Mouse (Mus musculus) intestine, embryonic 14.5 days (tissue): ENCODE data around the gene Lpar5. TPM values are rescaled to one million over a fixed set of nuclear protein-coding genes. Genes with fewer than 3 reads are reported as not detected.

Experiments used
- ATAC-seq: fragments of 200-750 bp; cut with Nextera tagmentation; replicated peaks from 2 replicates; pipeline ENCODE4 v1.8.0; 2017; ENCODE audit warnings: low read depth, moderate number of reproducible peaks, moderate TSS enrichment, moderate library complexity; ENCODE audit not compliant: low FRiP score, low TSS enrichment
- DNase-seq: peaks from one replicate; pipeline ENCODE4 v3.0.0-alpha.2; 2018; ENCODE audit warnings: low spot score
- H3K27ac ChIP-seq: fragments of 300-500 bp; sonication (generic); 2 replicates; pipeline ENCODE4 v1.5.1; 2014; ENCODE audit warnings: low read depth, mild to moderate bottlenecking, control low read depth
- H3K27me3 ChIP-seq: fragments of 300-500 bp; sonication (generic); replicated peaks from 2 replicates; pipeline ENCODE4 v1.6.1; 2014; ENCODE audit warnings: low read length, control low read depth; ENCODE audit not compliant: control insufficient read depth, insufficient read depth
- H3K36me3 ChIP-seq: fragments of 300-500 bp; sonication (generic); 2 replicates; pipeline ENCODE4 v1.6.1; 2014; ENCODE audit warnings: low read length, control low read depth; ENCODE audit not compliant: control insufficient read depth, insufficient read depth
- H3K4me1 ChIP-seq: fragments of 300-500 bp; sonication (generic); replicated peaks from 2 replicates; pipeline ENCODE4 v1.6.1; 2014; ENCODE audit warnings: low read length, control low read depth, mixed read lengths; ENCODE audit not compliant: control insufficient read depth, insufficient read depth
- H3K4me2 ChIP-seq: fragments of 300-500 bp; sonication (generic); 2 replicates; pipeline ENCODE4 v1.6.1; 2014; ENCODE audit warnings: low read length
- H3K4me3 ChIP-seq: fragments of 300-500 bp; sonication (generic); 2 replicates; pipeline ENCODE4 v1.5.1; 2014; ENCODE audit warnings: low read depth, low read length, control low read depth, mixed read lengths
- H3K9ac ChIP-seq: fragments of 300-500 bp; sonication (generic); 2 replicates; pipeline ENCODE4 v1.6.1; 2014; ENCODE audit warnings: mild to moderate bottlenecking, low read length
- H3K9me3 ChIP-seq: fragments of 300-500 bp; sonication (generic); 2 replicates; pipeline ENCODE4 v1.6.1; 2016; ENCODE audit warnings: low read length, control low read depth; ENCODE audit not compliant: control insufficient read depth
- WGBS: fragments of 180-500 bp; shearing (Covaris S2); extraction: QIAGEN DNeasy Blood & Tissue Kit; methylation state at CpG from one replicate; pipeline ENCODE4 v1.1.7; 2014; 5-methylcytosine and 5-hydroxymethylcytosine counted together
- polyA plus RNA-seq: library from polyadenylated mRNA; unstranded; fragments of >200 nt; fragmentation: Nextera tagmentation; extraction: Ambion mirVana; gene quantifications from 2 replicates; pipeline ENCODE4 v1.2.1, GENCODE M21; 2014

Lpar5 gene
- polyA plus RNA-seq, 1 experiment from 2014 or later = 3.0 TPM

DNA sequence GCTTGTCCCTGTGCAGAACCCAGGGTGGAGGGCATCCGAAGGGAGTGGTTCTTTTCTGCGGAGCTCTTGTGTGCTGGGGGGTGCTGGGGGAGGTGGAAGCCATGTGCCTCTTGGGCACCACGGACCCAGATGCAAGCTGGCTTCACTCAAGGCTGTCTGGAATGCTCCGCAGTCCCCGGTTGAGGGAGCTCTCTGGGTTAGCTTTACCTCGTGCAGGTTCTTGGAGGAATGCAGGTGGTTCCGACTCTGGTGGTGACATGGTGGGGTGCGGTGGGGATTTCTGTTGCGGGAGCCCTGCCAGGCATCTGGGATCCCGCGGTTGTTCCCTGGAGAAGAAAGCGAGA is 29.6 kb downstream of the Lpar5 start:
- Histone ChIP-seq H3K4me3 (peak overlapping the region; percentile 80), H3K27me3 (no peaks in the 10 kb centered on the region), H3K4me2 (peak overlapping the region; percentile 95), H3K9ac (peak overlapping the region; percentile 77), H3K9me3 (no peaks in the 10 kb centered on the region), H3K27ac (peak overlapping the region; percentile 92; the same call in 1 of the 2 replicates), H3K36me3 (peaks cover 46% of the 10 kb centered on the region), H3K4me1 (peaks cover 27% of the 10 kb centered on the region)
- WGBS = under 1% methylated on average over 12 of the region's 12 CpGs
- no peak for DNase-seq
- ATAC-seq = peak; percentile 4; the same call in 1 of the 2 replicates

DNA sequence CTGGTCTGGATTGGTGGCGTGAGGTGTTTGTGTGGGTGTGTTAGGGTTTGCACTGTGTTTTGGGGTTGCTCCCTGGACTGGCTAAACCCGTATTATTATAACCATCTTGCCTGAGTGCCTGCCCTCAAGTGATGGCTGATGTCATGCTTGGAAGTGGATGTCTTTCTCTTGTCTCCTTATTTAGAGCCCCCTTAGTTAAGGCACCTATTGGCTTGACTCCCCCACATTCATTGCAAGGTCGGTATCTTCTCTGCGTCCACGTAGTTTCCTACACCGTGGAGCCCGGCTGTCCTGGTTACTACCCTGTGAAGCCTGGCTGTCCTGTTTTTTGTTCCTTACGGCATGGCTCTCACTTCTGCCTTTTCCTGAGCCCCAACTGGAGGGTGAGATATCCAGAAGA is 30.2 kb downstream of the Lpar5 start:
- peaks cover 53% of the 10 kb centered on the region for H3K36me3 ChIP-seq
- WGBS = 46% methylated on average over 8 of the region's 8 CpGs
- H3K9ac ChIP-seq = peak overlapping the region; percentile 77
- no peaks in the 10 kb centered on the region for H3K9me3 ChIP-seq
- no peaks in the 10 kb centered on the region for H3K27me3 ChIP-seq
- no peak overlapping the region for H3K27ac ChIP-seq
- DNase-seq (no peak), ATAC-seq (no peak)
- peaks cover 27% of the 10 kb centered on the region for H3K4me1 ChIP-seq
- H3K4me2 ChIP-seq = peak overlapping the region; percentile 95
- peak overlapping the region; percentile 80 for H3K4me3 ChIP-seq

DNA sequence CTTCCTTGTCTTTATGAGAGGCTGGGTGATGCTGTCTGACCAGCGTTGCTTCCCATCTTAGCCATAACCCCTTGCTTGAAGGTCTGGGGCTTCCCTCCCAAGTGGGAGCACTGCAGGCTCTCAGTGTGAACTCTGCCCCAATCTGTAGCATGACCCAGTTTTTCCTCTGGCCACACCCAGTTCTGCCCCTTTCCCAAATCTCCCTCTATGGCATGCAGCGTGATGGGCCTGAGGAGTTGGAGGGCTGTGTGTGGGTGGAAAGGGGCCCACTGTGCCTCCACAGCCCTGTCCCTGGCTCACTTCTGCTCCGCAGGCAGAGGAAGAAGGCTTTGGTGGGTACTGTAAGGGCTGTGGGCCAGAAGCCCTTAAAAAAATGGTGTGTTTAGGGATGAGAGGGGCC is 30.8 kb downstream of the Lpar5 start:
- no peak for DNase-seq
- no peak overlapping the region for H3K27ac ChIP-seq
- peak overlapping the region; percentile 80 for H3K4me3 ChIP-seq
- ATAC-seq = no peak
- H3K27me3 ChIP-seq = no peaks in the 10 kb centered on the region
- H3K4me1 ChIP-seq = peaks cover 27% of the 10 kb centered on the region
- 52% methylated on average over 3 of the region's 3 CpGs for WGBS
- H3K9ac ChIP-seq = peak overlapping the region; percentile 77
- H3K9me3 ChIP-seq = no peaks in the 10 kb centered on the region
- H3K4me2 ChIP-seq = peak overlapping the region; percentile 95
- peaks cover 58% of the 10 kb centered on the region for H3K36me3 ChIP-seq

DNA sequence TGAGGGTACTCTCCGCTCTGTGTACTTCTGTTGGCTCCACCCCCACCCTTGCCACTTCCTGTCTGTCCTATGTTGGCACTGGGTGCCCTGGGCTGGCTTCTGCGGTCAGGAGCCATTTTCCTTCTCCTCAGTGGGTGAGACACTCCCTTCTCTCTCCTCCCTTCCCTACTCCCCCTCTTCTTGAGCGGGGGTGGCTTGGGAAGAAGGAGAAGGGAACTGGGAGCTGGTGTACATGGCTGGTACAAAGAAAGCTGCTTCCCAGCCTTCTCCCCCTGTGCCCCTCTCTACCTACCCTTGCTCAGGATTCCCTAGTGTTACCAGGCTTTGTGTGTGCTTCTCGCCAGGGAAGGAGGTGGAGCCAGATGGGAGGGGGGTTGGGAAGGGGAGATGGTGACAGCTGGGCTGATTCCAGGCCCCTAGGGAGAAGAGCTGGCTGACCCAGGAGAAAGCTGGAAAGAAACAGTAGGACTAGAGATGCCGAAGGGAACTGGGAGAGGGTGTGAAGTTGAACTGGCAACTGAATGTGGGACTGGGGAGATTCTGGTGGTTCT is 31.8 kb downstream of the Lpar5 start:
- H3K27ac ChIP-seq = no peak overlapping the region
- H3K27me3 ChIP-seq = no peaks in the 10 kb centered on the region
- H3K9me3 ChIP-seq = no peaks in the 10 kb centered on the region
- WGBS = 40% methylated on average over 5 of the region's 5 CpGs
- no peak overlapping the region for H3K9ac ChIP-seq
- peaks cover 68% of the 10 kb centered on the region for H3K36me3 ChIP-seq
- ATAC-seq = no peak
- H3K4me1 ChIP-seq = peaks cover 27% of the 10 kb centered on the region
- DNase-seq = no peak
- peak overlapping the region; percentile 11; the same call in 1 of the 2 replicates for H3K4me3 ChIP-seq
- peak overlapping the region; percentile 95 for H3K4me2 ChIP-seq

DNA sequence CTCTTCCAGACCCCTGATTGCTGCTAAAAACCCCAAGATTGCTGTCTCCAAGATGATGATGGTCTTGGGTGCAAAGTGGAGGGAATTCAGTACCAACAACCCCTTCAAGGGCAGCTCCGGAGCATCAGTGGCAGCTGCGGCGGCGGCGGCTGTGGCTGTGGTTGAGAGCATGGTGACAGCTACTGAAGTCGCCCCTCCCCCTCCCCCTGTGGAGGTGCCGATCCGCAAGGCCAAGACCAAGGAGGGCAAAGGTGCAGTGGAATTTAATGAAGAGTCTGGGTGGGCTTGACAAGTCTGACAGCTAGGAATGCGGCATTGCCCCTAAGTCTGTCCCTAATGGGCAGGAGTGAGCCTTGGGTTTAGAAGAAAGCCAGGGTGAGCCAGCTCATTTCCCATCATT is 33.7 kb downstream of the Lpar5 start:
- Histone ChIP-seq H3K4me2 (no peak overlapping the region), H3K36me3 (peaks cover 86% of the 10 kb centered on the region), H3K27ac (no peak overlapping the region), H3K9ac (no peak overlapping the region), H3K9me3 (no peaks in the 10 kb centered on the region), H3K4me3 (no peak overlapping the region), H3K27me3 (no peaks in the 10 kb centered on the region), H3K4me1 (peaks cover 25% of the 10 kb centered on the region)
- ATAC-seq (no peak), DNase-seq (no peak)
- 94% methylated on average over 9 of the region's 9 CpGs for WGBS

DNA sequence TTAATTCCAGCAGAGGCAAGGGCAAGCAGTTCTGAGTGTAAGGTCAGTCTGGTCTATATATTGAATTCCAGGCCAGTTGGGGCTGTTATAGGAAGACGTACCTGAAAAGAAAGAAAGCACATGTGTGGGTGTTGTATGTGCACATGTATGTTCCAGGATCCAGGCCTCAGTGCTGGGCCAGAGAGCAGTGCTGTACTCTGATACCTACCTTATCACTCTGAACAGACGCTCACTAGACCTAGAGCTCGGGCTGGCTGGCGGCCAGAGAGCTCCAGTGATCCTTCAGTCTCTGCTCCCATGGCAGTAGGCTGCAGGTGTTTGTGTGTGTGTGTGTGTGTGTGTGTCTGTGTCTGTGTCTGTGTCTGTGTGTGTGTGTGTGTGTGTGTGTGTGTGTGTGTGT is 36.5 kb downstream of the Lpar5 start:
- Histone ChIP-seq H3K27me3 (no peaks in the 10 kb centered on the region), H3K4me3 (no peak overlapping the region), H3K9me3 (0 out of 2 replicates have a peak, but pooled peaks cover 2% of the 10 kb centered on the region), H3K27ac (no peak overlapping the region), H3K9ac (no peak overlapping the region), H3K4me1 (peaks cover 7% of the 10 kb centered on the region), H3K36me3 (peaks cover 99% of the 10 kb centered on the region), H3K4me2 (no peak overlapping the region)
- 91% methylated on average over 4 of the region's 4 CpGs for whole genome bisulfite sequencing
- no peak for DNase-seq
- no peak for ATAC-seq

DNA sequence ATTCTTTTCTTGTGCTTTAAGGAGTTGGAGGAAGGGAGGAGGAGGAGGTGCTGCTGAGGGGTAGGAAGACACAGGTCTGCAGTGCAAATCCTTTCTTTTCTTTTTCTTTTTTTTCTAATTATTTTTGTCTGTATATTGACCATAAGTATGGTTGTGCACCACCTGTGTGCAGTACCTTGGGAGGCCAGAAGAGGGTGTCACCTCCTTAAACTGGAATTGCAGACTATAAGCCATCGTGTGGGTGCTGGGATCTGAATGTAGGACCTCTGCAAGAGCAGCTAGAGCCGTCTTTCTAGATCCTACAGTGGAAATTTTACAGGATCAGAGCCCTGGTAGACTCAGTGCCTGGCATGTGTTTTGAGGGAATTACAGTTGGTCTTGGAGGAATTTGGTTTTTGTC is 40.0 kb downstream of the Lpar5 start:
- Histone ChIP-seq H3K4me3 (no peak overlapping the region), H3K4me1 (no peaks in the 10 kb centered on the region), H3K27me3 (no peaks in the 10 kb centered on the region), H3K9ac (no peak overlapping the region), H3K27ac (no peak overlapping the region), H3K4me2 (no peak overlapping the region), H3K9me3 (0 out of 2 replicates have a peak, but pooled peaks cover 2% of the 10 kb centered on the region), H3K36me3 (peaks cover 99% of the 10 kb centered on the region)
- no peak for DNase-seq
- ATAC-seq = no peak
- 85% methylated on average over 2 of the region's 2 CpGs for WGBS

DNA sequence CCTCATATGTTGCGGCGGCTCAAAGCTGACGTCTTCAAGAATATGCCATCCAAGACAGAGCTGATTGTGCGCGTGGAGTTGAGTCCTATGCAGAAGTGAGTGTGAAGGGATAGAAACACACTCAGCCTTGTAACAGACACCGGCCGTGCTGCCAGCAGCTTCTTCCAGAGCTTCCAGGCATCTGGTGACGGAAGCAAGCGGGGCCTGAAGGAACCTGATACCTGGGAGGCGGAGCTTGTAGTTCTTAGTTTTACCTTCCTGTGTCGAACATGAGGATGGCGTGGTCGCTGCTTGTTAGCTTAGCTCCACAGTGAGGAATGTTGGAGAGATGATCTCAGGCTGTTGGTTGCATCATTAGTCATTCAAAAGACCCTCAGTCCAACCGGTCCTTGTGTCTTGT is 41.7 kb downstream of the Lpar5 start:
- no peak overlapping the region for H3K27ac ChIP-seq
- no peaks in the 10 kb centered on the region for H3K27me3 ChIP-seq
- no peaks in the 10 kb centered on the region for H3K4me1 ChIP-seq
- 83% methylated on average over 14 of the region's 14 CpGs for WGBS
- H3K36me3 ChIP-seq = peaks cover 99% of the 10 kb centered on the region
- ATAC-seq = no peak
- H3K4me2 ChIP-seq = no peak overlapping the region
- DNase-seq = no peak
- 0 out of 2 replicates have a peak, but pooled peaks cover 2% of the 10 kb centered on the region for H3K9me3 ChIP-seq
- H3K9ac ChIP-seq = no peak overlapping the region
- no peak overlapping the region for H3K4me3 ChIP-seq

DNA sequence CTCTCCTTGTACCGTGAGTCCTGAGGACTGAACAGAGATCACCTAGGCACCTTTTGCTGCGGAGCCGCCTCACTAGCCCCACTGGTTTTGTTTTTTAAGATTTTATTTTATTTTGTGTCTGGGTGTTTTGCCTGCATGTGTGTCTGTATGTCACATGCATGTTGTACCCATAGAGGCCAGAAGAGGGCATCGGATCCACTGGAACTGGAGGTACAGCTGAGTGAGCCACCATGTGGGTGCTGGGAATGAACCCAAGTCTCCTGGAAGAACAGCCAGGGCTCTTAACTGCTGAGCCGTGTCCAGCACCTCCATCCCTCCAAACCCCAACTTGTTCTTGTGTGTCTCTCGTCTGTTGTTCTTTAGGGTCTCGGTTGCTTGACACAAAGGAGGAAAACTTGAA is 43.2 kb downstream of the Lpar5 start:
- Histone ChIP-seq H3K9me3 (0 out of 2 replicates have a peak, but pooled peaks cover 2% of the 10 kb centered on the region), H3K4me1 (no peaks in the 10 kb centered on the region), H3K27ac (no peak overlapping the region), H3K9ac (no peak overlapping the region), H3K27me3 (no peaks in the 10 kb centered on the region), H3K4me2 (no peak overlapping the region), H3K4me3 (no peak overlapping the region), H3K36me3 (peaks cover 99% of the 10 kb centered on the region)
- 88% methylated on average over 7 of the region's 7 CpGs for WGBS
- ATAC-seq (0 out of 2 replicates have a peak, but pooled peaks have one; percentile 14), DNase-seq (no peak)
